Mouse (Mus musculus) embryonic facial prominence, embryonic 15.5 days (tissue): Measurements from ENCODE around the gene Scaf4. TPM values are rescaled to one million over a fixed set of nuclear protein-coding genes. Genes with fewer than 3 reads are reported as not detected.

Source experiments
- ATAC-seq: fragments of 200-750 bp; cut with Nextera tagmentation; 2 replicates; pipeline ENCODE4 v1.8.0; 2017; ENCODE audit warnings: low read depth, moderate TSS enrichment; ENCODE audit not compliant: insufficient number of reproducible peaks, low FRiP score, low TSS enrichment
- H3K27ac ChIP-seq: fragments of 300-500 bp; sonication (generic); replicated peaks from 2 replicates; pipeline ENCODE4 v1.5.1; 2015; ENCODE audit warnings: mild to moderate bottlenecking, inconsistent platforms
- H3K27me3 ChIP-seq: fragments of 300-500 bp; sonication (generic); 2 replicates; pipeline ENCODE4 v1.6.1; 2015; ENCODE audit warnings: inconsistent platforms
- H3K36me3 ChIP-seq: fragments of 300-500 bp; sonication (generic); 2 replicates; pipeline ENCODE4 v1.6.1; 2015; ENCODE audit warnings: mild to moderate bottlenecking, inconsistent platforms
- H3K4me1 ChIP-seq: fragments of 300-500 bp; sonication (generic); 2 replicates; pipeline ENCODE4 v1.6.1; 2015; ENCODE audit warnings: inconsistent platforms
- H3K4me2 ChIP-seq: fragments of 300-500 bp; sonication (generic); replicated peaks from 2 replicates; pipeline ENCODE4 v1.6.1; 2015; ENCODE audit warnings: mild to moderate bottlenecking, inconsistent platforms
- H3K4me3 ChIP-seq: fragments of 300-500 bp; sonication (generic); replicated peaks from 2 replicates; pipeline ENCODE4 v1.5.1; 2015; ENCODE audit warnings: mild to moderate bottlenecking, inconsistent platforms
- H3K9ac ChIP-seq: fragments of 300-500 bp; sonication (generic); 2 replicates; pipeline ENCODE4 v1.6.1; 2015; ENCODE audit warnings: inconsistent platforms
- H3K9me3 ChIP-seq: fragments of 300-500 bp; sonication (generic); replicated peaks from 2 replicates; pipeline ENCODE4 v1.6.1; 2016; ENCODE audit warnings: inconsistent platforms
- WGBS: fragments of 180-500 bp; shearing (Covaris S2); methylation state at CpG from one replicate; pipeline ENCODE4 v1.1.7; 2015; 5-methylcytosine and 5-hydroxymethylcytosine counted together
- polyA plus RNA-seq: library from polyadenylated mRNA; unstranded; fragments of >200 nt; fragmentation: Nextera tagmentation; extraction: Ambion mirVana; gene quantifications from 2 replicates; pipeline ENCODE4 v1.2.1, GENCODE M21; 2015

The Scaf4 gene
- polyA plus RNA-seq, 1 experiment from 2014 or later = 31.3 TPM

- Histone ChIP-seq H3K27ac (no peak overlapping the region), H3K4me2 (no peak overlapping the region), H3K9me3 (no peaks in the 10 kb centered on the region), H3K4me1 (no peaks in the 10 kb centered on the region; the same call in 1 of the 2 replicates), H3K27me3 (no peaks in the 10 kb centered on the region), H3K9ac (no peak overlapping the region), H3K4me3 (no peak overlapping the region), H3K36me3 (no peaks in the 10 kb centered on the region)
- no peak for ATAC-seq
- WGBS = 74% methylated on average over 11 of the region's 11 CpGs
These were observed 26.3 kb upstream of the Scaf4 start for GRCm38 (mm10) chr16:90310488-90311135.

DNA sequence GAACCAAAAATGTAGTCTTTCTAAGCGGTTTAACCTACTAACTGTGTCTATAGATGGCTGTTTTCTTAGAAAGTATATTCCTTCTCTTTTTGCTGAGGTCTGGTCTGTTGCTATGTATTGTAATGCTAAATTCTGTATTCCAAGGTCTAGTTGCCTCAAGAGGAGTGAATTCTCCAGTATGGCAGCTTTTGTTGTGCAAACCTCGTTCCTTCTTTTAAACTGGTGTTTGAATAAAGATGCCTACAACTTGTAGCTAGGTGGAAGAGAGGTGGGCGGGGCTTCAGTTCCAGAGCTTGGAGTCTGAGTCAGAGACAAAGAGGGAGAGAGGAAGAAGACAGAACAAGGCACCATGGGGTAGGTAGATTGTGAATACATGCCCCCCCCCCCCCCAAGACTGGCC, 25.5 kb upstream of the Scaf4 start:
- no peak for ATAC-seq
- Histone ChIP-seq H3K36me3 (no peaks in the 10 kb centered on the region), H3K4me2 (no peak overlapping the region), H3K4me3 (no peak overlapping the region), H3K9me3 (no peaks in the 10 kb centered on the region), H3K27me3 (no peaks in the 10 kb centered on the region), H3K27ac (no peak overlapping the region), H3K4me1 (no peaks in the 10 kb centered on the region; the same call in 1 of the 2 replicates), H3K9ac (no peak overlapping the region)
- 61% methylated on average over 3 of the region's 3 CpGs for WGBS

DNA sequence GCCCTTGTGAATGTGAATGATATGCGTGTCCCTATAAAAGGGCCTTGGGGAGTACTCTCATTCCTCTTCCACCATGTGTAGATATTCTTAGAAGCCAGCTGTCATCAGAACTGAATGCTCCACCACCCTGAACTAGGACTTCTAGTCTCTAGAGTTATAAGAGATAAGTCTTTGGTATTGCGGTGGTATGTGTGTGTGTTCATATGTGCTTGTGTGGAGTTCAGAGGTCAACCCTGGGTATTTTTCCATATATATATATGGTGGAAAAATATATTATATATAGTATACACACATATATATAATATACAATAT, 19.6 kb upstream of the Scaf4 start:
- 76% methylated on average over 2 of the region's 2 CpGs for WGBS
- ATAC-seq = no peak; the same call in none of the 2 replicates
- no peak overlapping the region for H3K4me3 ChIP-seq

GRCm38 (mm10) chr16:90303286-90303987, 19.1 kb upstream of the Scaf4 start:
- no peaks in the 10 kb centered on the region for H3K36me3 ChIP-seq
- H3K27me3 ChIP-seq = no peaks in the 10 kb centered on the region
- WGBS = 65% methylated on average over 9 of the region's 9 CpGs
- H3K4me2 ChIP-seq = no peak overlapping the region
- no peaks in the 10 kb centered on the region for H3K9me3 ChIP-seq
- ATAC-seq = peak; percentile 47; the same call in 1 of the 2 replicates
- H3K9ac ChIP-seq = no peak overlapping the region
- no peak overlapping the region for H3K4me3 ChIP-seq
- no peaks in the 10 kb centered on the region for H3K4me1 ChIP-seq
- H3K27ac ChIP-seq = no peak overlapping the region

More for the DNA sequence above, 19.6 kb upstream of the Scaf4 start:
- Histone ChIP-seq H3K9ac (no peak overlapping the region), H3K27me3 (no peaks in the 10 kb centered on the region), H3K36me3 (no peaks in the 10 kb centered on the region), H3K27ac (no peak overlapping the region), H3K4me2 (no peak overlapping the region), H3K4me1 (no peaks in the 10 kb centered on the region), H3K9me3 (no peaks in the 10 kb centered on the region)

- H3K36me3 ChIP-seq = no peaks in the 10 kb centered on the region
- H3K4me2 ChIP-seq = no peak overlapping the region
- H3K9ac ChIP-seq = no peak overlapping the region
- no peaks in the 10 kb centered on the region for H3K4me1 ChIP-seq
- no peaks in the 10 kb centered on the region for H3K27me3 ChIP-seq
- no peak for ATAC-seq
- no peak overlapping the region for H3K4me3 ChIP-seq
- no peak overlapping the region for H3K27ac ChIP-seq
- WGBS = 85% methylated on average over 10 of the region's 10 CpGs
- no peaks in the 10 kb centered on the region for H3K9me3 ChIP-seq
These were observed 17.4 kb upstream of the Scaf4 start for GRCm38 (mm10) chr16:90301706-90302105.

- H3K27ac ChIP-seq = no peak overlapping the region
- no peak overlapping the region for H3K4me3 ChIP-seq
- H3K4me2 ChIP-seq = no peak overlapping the region
- no peaks in the 10 kb centered on the region for H3K36me3 ChIP-seq
- ATAC-seq = no peak
- no peaks in the 10 kb centered on the region for H3K4me1 ChIP-seq
- H3K9ac ChIP-seq = no peak overlapping the region
- no peaks in the 10 kb centered on the region for H3K27me3 ChIP-seq
- H3K9me3 ChIP-seq = no peaks in the 10 kb centered on the region
- WGBS = 87% methylated on average over 11 of the region's 11 CpGs
These were observed 16.6 kb upstream of the Scaf4 start for GRCm38 (mm10) chr16:90300896-90301295.

GRCm38 (mm10) chr16:90299591-90299990, 15.3 kb upstream of the Scaf4 start:
- Histone ChIP-seq H3K9ac (no peak overlapping the region), H3K4me3 (no peak overlapping the region), H3K4me1 (no peaks in the 10 kb centered on the region), H3K9me3 (no peaks in the 10 kb centered on the region), H3K27me3 (no peaks in the 10 kb centered on the region), H3K36me3 (no peaks in the 10 kb centered on the region), H3K27ac (no peak overlapping the region), H3K4me2 (no peak overlapping the region)
- no peak for ATAC-seq

GRCm38 (mm10) chr16:90298426-90299300, 14.4 kb upstream of the Scaf4 start:
- H3K27ac ChIP-seq = no peak overlapping the region
- H3K9me3 ChIP-seq = no peaks in the 10 kb centered on the region
- peak overlapping the region; percentile 12; the same call in 1 of the 2 replicates for H3K4me2 ChIP-seq
- no peaks in the 10 kb centered on the region for H3K36me3 ChIP-seq
- H3K4me1 ChIP-seq = no peaks in the 10 kb centered on the region
- H3K4me3 ChIP-seq = 0 out of 2 replicates have a peak overlapping the region, but pooled peaks have one; percentile 4
- no peak overlapping the region for H3K9ac ChIP-seq
- H3K27me3 ChIP-seq = no peaks in the 10 kb centered on the region
- WGBS = 12% methylated on average over 21 of the region's 21 CpGs
- ATAC-seq = no peak

DNA sequence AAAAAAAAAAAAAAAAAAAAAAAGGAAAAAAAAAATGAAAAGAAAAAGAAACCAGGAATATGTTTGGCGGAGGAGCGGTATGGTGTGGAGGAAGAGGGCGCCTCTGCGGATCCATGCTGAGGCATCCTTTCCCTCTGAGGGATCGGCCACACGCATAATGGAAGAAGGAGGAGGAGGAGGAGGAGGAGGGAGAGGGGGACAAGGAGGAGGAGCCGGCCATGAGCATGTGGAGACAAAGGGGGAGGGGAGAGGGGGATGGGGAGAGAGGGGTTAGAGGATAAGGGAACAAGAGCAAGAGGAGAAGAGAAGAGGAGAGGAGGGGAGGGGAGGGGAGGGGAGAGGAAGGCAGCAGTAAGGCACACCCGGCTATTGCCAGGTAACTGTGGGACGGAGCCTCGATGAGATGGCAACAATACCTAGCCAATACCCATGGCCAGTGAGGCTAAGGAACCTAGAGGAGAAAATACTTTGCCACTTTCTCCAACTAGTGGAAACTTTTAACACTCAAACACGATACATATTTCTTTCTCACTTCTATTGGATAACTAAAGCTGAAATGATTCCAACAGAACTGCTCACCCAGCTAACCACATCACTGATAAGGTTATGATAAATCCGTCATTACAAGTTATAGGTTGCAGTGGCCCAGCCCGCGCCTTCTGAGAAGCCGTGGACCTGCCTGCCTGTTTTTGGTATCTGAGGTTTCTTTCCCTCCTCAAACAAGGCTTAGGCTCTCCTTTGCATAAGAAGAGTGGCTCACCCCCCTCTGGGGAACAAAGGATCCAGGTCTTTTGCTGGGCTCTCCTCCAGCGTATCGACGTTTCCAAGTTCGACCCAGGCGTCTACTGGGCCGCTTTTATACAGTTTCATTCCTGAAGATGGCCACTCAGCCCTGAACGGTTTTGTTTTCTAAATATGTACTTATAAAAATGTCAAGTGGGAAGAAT, 13.4 kb upstream of the Scaf4 start:
- no peaks in the 10 kb centered on the region for H3K4me1 ChIP-seq
- H3K36me3 ChIP-seq = no peaks in the 10 kb centered on the region
- no peak overlapping the region for H3K27ac ChIP-seq
- no peaks in the 10 kb centered on the region for H3K27me3 ChIP-seq
- 30% methylated on average over 20 of the region's 22 CpGs for WGBS
- 0 out of 2 replicates have a peak overlapping the region, but pooled peaks have one; percentile 4 for H3K4me3 ChIP-seq
- no peaks in the 10 kb centered on the region for H3K9me3 ChIP-seq
- ATAC-seq = no peak
- peak overlapping the region; percentile 12; the same call in 1 of the 2 replicates for H3K4me2 ChIP-seq
- H3K9ac ChIP-seq = no peak overlapping the region

GRCm38 (mm10) chr16:90291675-90292074, 7.4 kb upstream of the Scaf4 start:
- Histone ChIP-seq H3K4me1 (no peaks in the 10 kb centered on the region), H3K27ac (no peak overlapping the region), H3K36me3 (no peaks in the 10 kb centered on the region), H3K9me3 (no peaks in the 10 kb centered on the region), H3K4me3 (no peak overlapping the region), H3K27me3 (no peaks in the 10 kb centered on the region), H3K4me2 (no peak overlapping the region), H3K9ac (no peak overlapping the region)
- WGBS = 50% methylated on average over 6 of the region's 6 CpGs
- ATAC-seq = no peak
